Mouse (Mus musculus) liver, embryonic 14.5 days (tissue): ENCODE measurements at regions not wholly inside any gene's neighbourhood (a gene's known extent, or its start where the extent isn't known, plus 50 kb on each side); places are given as distances from the start of the nearest gene placed in this dataset.

Source experiments
- CTCF ChIP-seq: IDR thresholded peaks from 2 replicates; pipeline ENCODE4 v1.5.1; 2016; ENCODE audit warnings: antibody characterized with exemption, low read depth, control low read depth
- EP300 ChIP-seq: IDR thresholded peaks from 2 replicates; pipeline ENCODE4 v1.6.1; 2016; ENCODE audit warnings: antibody characterized with exemption, low read depth

- TF ChIP-seq EP300 (no peak), CTCF (no peak)
Measured at GRCm38 (mm10) chr17:4214970-4215369, 518.9 kb upstream of the Nox3 start.
